Mouse (Mus musculus): ENCODE data around the gene Gm29427.

The Gm29427 gene

DNA sequence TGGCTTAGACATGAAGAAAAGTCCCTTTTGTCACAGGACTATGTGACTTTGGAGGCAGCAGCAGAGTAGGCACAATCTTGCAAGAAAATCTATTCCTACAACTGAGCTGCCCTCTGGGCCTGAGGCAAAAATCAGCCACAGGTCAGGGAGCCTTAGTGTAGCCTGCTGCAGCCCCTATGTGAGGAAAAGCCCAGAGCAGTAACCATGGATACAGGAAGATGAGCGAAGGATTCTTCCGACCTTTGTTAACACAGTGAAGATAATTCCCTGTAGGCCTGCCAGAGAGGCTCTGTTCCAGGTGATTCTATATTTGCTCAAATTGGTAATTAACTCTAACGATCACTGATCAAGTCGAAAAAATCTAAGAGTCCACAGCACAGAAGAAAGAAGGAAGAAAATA lies 71.5 kb downstream of the Gm29427 start:
- no peak for DNase-seq

DNA sequence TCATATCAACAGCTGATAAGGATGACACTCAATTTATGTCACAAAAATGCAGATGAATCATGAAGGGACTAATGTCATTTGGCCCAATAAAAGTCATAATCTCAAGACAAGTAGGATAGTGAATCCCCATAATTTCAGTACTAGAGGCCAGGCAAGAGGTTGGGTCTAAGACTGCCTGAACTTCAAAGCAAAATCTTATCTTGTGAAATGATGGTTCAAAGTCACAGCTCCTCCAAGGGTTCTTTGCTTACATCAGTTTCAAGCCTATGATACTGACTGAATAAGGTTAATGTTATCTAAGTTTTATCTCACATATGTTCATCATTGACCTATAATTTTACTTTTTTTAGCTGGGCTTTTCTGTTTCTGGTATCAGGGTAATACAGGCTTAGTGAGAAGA lies 74.6 kb downstream of the Gm29427 start:
- no peak for DNase-seq

DNA sequence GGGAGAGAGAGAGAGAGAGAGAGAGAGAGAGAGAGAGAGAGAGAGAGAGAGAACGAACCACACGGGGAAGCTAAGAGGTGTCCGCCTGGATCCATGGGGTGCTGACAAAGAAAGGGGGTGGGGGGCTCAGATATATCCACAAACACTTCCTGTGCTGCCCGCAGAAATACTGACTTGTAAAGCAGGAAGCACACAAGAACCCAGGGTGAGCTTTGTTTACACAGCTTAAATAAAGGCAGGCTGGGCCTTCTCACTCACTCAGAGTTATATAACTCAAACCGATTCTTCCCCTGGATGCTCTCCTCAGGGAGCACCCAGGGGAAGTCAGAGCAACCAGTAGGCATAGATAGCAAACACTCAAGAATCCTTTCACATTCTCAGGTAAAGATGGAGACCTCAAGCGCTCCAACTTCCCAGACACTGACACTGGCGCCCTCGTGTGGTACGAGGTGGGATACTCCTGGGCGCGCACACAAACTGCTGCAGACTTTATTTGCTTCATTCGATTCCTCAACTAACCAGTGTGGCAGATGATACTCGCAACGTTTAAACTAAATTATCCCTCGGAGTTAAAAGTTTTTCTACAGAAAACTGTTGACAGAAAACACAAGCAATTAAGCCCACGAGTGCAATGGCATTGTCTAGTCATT lies 81.7 kb downstream of the Gm29427 start:
- peak; percentile 3 to 26 for DNase-seq

DNA sequence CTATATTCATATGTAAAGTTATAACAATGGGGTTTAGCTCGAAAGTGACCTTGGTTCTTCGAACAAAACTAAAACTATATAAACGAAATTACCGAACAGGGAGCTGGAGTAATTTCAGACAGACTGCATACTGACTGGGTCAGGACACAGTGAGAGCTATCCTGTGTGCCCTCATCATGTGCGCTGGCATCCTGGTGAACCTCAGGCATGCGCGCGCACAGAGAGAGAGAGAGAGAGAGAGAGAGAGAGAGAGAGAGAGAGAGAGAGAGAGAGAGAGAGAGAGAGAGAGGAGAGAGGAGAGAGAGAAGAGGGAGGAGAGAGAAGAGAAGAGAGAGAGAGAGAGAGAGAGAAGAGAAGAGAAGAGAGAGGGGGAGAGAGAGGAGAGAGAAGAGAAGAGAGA lies 82.3 kb downstream of the Gm29427 start:
- DNase-seq: no peak

- DNase-seq: no peak
These were observed 86.1 kb downstream of the Gm29427 start, which contains the start of gene Zp3r for GRCm38 (mm10) chr1:130629521-130629920. Gene Zp3r (minus strand): TSS chr1:130629621.
